Comparison of ENCODE assay signal across 8 mouse cellular contexts in genomic region chr19:10605293-10605900, GRCm38 (mm10). TPM values are rescaled to one million over a fixed set of nuclear protein-coding genes. Genes with fewer than 3 reads are reported as not detected.
A peak's percentile ranks its signal among the peaks of the same experiment; 100 is the strongest.
DNase-seq lines count a peak whose midpoint lies in the region; ATAC-seq and TF ChIP-seq lines count a peak whose summit lies in the region.

Gene Ddb1 (plus strand): TSS chr19:10605327.
Gene Tkfc (minus strand): TSS chr19:10605654.

- peak; percentile 93 for ATAC-seq in G1E (ENCODE audit: extremely low read depth, insufficient number of reproducible peaks, low FRiP score, poor library complexity, severe bottlenecking)
- ATAC-seq in forebrain, postnatal 0 days, result peak; percentile 96
- peak; percentile 97 for ATAC-seq in lung, embryonic 15.5 days (ENCODE audit: borderline replicate concordance, extremely low read depth, low FRiP score, low TSS enrichment)

- peak within 1 kb of the TSS; percentile 73 for H3K4me2 ChIP-seq in forebrain, postnatal 0 days (ENCODE audit: low read depth)
- H3K4me2 ChIP-seq in lung, embryonic 15.5 days, result peak within 1 kb of the TSS; percentile 78

- TF ChIP-seq CTCF in G1E (IDR thresholded peaks at IDR 0.05; ENCODE audit: low read depth, low read length), result no peak
- TF ChIP-seq CTCF in forebrain, postnatal 0 days (IDR thresholded peaks at IDR 0.05; ENCODE audit: low read depth), result peak; percentile 82

- peak; percentile 91 for DNase-seq in G1E (ENCODE audit: low spot score)
- peak; percentile 99 to 100 for DNase-seq in cerebellum, adult 18-20 months
- DNase-seq in forebrain, postnatal 0 days, result peak; percentile 99
- DNase-seq in heart, postnatal 4 days, result peak; percentile 99
- peak; percentile 97 to 99 for DNase-seq in layer of hippocampus, adult 8-10 months (ENCODE audit: low spot score in 2 of 2)
- DNase-seq in ovary, adult 18-20 months (ENCODE audit: low spot score), result peak; percentile 97
- DNase-seq in thymus, postnatal 0 days (ENCODE audit: low spot score), result peak; percentile 99

- peak within 1 kb of the TSS; percentile 93 for H3K9ac ChIP-seq in forebrain, postnatal 0 days
- H3K9ac ChIP-seq in lung, embryonic 15.5 days, result peak within 1 kb of the TSS; percentile 95

- H3K36me3 ChIP-seq in G1E (replicated peaks), result peaks cover 52% of the 10 kb centered on the region
- peaks cover 23% of the 10 kb centered on the region for H3K36me3 ChIP-seq in forebrain, postnatal 0 days (ENCODE audit: insufficient read depth)
- peaks cover 26% of the 10 kb centered on the region for H3K36me3 ChIP-seq in lung, embryonic 15.5 days

- H3K27me3 ChIP-seq in G1E (ENCODE audit: insufficient read depth, low read length), result no peaks in the 10 kb centered on the region
- H3K27me3 ChIP-seq in forebrain, postnatal 0 days (ENCODE audit: insufficient read depth, low read length), result no peaks in the 10 kb centered on the region
- no peaks in the 10 kb centered on the region for H3K27me3 ChIP-seq in lung, embryonic 15.5 days

- H3K4me1 ChIP-seq in G1E (ENCODE audit: insufficient read depth, low read depth, low read length), result peaks cover 63% of the 10 kb centered on the region
- peaks cover 14% of the 10 kb centered on the region for H3K4me1 ChIP-seq in forebrain, postnatal 0 days (ENCODE audit: insufficient read depth)
- peaks cover 45% of the 10 kb centered on the region for H3K4me1 ChIP-seq in lung, embryonic 15.5 days

- no peaks in the 10 kb centered on the region for H3K9me3 ChIP-seq in G1E (replicated peaks)
- no peaks in the 10 kb centered on the region for H3K9me3 ChIP-seq in forebrain, postnatal 0 days (ENCODE audit: low read length)
- H3K9me3 ChIP-seq in lung, embryonic 15.5 days, result no peaks in the 10 kb centered on the region

- WGBS in forebrain, postnatal 0 days, result 2% methylated on average over 49 of the region's 49 CpGs
- WGBS in lung, embryonic 15.5 days, result under 1% methylated on average over 49 of the region's 49 CpGs

- peak within 1 kb of the TSS; percentile 91 for H3K27ac ChIP-seq in forebrain, postnatal 0 days (ENCODE audit: low read depth, low read length)
- peak within 1 kb of the TSS; percentile 94 for H3K27ac ChIP-seq in lung, embryonic 15.5 days

- peak within 1 kb of the TSS; percentile 90 for H3K4me3 ChIP-seq in G1E (ENCODE audit: low read depth, low read length)
- peak within 1 kb of the TSS; percentile 93 for H3K4me3 ChIP-seq in forebrain, postnatal 0 days (ENCODE audit: low read depth, low read length)
- peak within 1 kb of the TSS; percentile 98 for H3K4me3 ChIP-seq in lung, embryonic 15.5 days

RNA-seq across cellular contexts. Expression of gene Ddb1, which starts in this region (rescaled TPM):
- 334 and 389 TPM in 2 replicates for total RNA-seq in G1E (2014; fragmentation: Nextera tagmentation)
- 516 and 542 TPM in 2 replicates for total RNA-seq in G1E (2017)
- polyA plus RNA-seq in G1E (2012), result 29.5 and 30.8 TPM in 2 replicates
- 245 and 273 TPM in 2 replicates for total RNA-seq in forebrain, postnatal 0 days (2014; rRNA removed)
- 130 and 145 TPM in 2 replicates for polyA plus RNA-seq in forebrain, postnatal 0 days (2015; fragmentation: Nextera tagmentation; extraction: Ambion mirVana)
- total RNA-seq in heart, postnatal 4 days (2021), result 100 to 1,000 TPM; 269 to 282 TPM
- 100 to 1,000 TPM; 191 to 201 (median 197) TPM for total RNA-seq in layer of hippocampus, adult 8-10 months (2022)
- polyA plus RNA-seq in lung, embryonic 15.5 days (2015; fragmentation: Nextera tagmentation; extraction: Ambion mirVana), result 369 and 379 TPM in 2 replicates
- polyA plus RNA-seq in thymus, postnatal 0 days (2015; fragmentation: Nextera tagmentation; extraction: Ambion mirVana), result 148 and 156 TPM in 2 replicates

RNA-seq across cellular contexts. Expression of gene Tkfc, which starts in this region (rescaled TPM):
- total RNA-seq in G1E (2014; fragmentation: Nextera tagmentation) (10.9 and 11.7 TPM in 2 replicates), G1E (2017) (6.7 and 6.8 TPM in 2 replicates)
- polyA plus RNA-seq in G1E (2012), result 2.7 and 4.6 TPM in 2 replicates
- total RNA-seq in forebrain, postnatal 0 days (2014; rRNA removed), result 8.8 and 12.8 TPM in 2 replicates
- 19.3 and 22.7 TPM in 2 replicates for polyA plus RNA-seq in forebrain, postnatal 0 days (2015; fragmentation: Nextera tagmentation; extraction: Ambion mirVana)
- total RNA-seq in heart, postnatal 4 days (2021), result 10 to 100 TPM; 13.3 to 13.6 TPM
- 10 to 100 TPM; 15.3 to 21.4 (median 19.9) TPM for total RNA-seq in layer of hippocampus, adult 8-10 months (2022)
- 16.1 and 16.2 TPM in 2 replicates for polyA plus RNA-seq in lung, embryonic 15.5 days (2015; fragmentation: Nextera tagmentation; extraction: Ambion mirVana)
- polyA plus RNA-seq in thymus, postnatal 0 days (2015; fragmentation: Nextera tagmentation; extraction: Ambion mirVana), result 12.4 and 13.7 TPM in 2 replicates

Comparison
In these comparisons a context has a peak if more than half of its experiments do, and no peak if none do; other contexts are left out.
1. Peak in every context shown above with its lines: DNase-seq, ATAC-seq, H3K4me3 ChIP-seq and H3K27ac ChIP-seq.